13 mouse cellular contexts compared by ENCODE assay signal in the genomic region with DNA sequence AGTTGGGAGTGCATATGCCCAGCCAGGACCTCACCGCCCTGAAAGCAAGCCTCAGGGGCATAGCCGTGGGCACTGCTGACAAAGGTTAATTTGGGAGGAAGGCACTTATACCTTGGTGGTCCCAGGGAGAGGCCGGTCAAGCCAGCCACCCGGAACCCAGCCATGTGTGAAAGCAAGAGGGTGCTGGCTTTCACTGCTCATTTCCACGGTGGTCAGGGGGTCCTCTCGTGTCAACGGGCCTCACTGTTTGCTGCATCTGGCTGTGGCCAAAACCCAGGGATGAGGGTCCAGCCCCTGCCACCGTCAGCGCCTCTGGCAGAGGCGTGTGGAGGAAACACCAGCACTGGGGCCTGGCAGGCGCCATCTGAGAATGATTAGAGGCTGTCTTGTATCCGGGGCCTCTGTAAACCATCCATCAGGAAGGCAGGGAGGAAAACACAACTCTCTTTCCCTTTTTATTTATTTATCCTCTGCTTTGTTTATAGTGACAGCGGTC.
A peak's percentile ranks its signal among the peaks of the same experiment; 100 is the strongest.
DNase-seq lines count a peak whose midpoint lies in the region; ATAC-seq lines count a peak whose summit lies in the region.
"Had no signal": no experiment of that assay in that cellular context is flagged by ENCODE, and none has a peak within 500 bp of the region (broad histone marks: within the 10 kb centered on the region; RNA-seq: fewer than 3 reads in every experiment).

No protein-coding gene starts in this region.

- H3K4me2 ChIP-seq in kidney, embryonic 15.5 days = peak overlapping the region; percentile 36
- H3K4me2 ChIP-seq in embryonic facial prominence, embryonic 12.5 days (replicated peaks) = no peak overlapping the region
- peak overlapping the region; percentile 25 for H3K4me2 ChIP-seq in limb, embryonic 11.5 days (ENCODE audit: low read depth, severe bottlenecking)
- H3K4me2 ChIP-seq: hindbrain, embryonic 14.5 days; midbrain, embryonic 11.5 days had no signal

- H3K36me3 ChIP-seq in kidney, embryonic 15.5 days = no peaks in the 10 kb centered on the region
- H3K36me3 ChIP-seq in embryonic facial prominence, embryonic 12.5 days = no peaks in the 10 kb centered on the region
- H3K36me3 ChIP-seq in limb, embryonic 11.5 days (ENCODE audit: control insufficient read depth, insufficient read depth, low read length) = no peaks in the 10 kb centered on the region

- H3K27me3 ChIP-seq in kidney, embryonic 15.5 days = peaks cover 15% of the 10 kb centered on the region
- H3K27me3 ChIP-seq in embryonic facial prominence, embryonic 12.5 days = no peaks in the 10 kb centered on the region
- 0 out of 2 replicates have a peak, but pooled peaks cover 2% of the 10 kb centered on the region for H3K27me3 ChIP-seq in limb, embryonic 11.5 days (ENCODE audit: control insufficient read depth, insufficient read depth, low read length)

- no peak overlapping the region for H3K27ac ChIP-seq in kidney, embryonic 15.5 days
- H3K27ac ChIP-seq in embryonic facial prominence, embryonic 12.5 days = peak overlapping the region; percentile 73
- H3K27ac ChIP-seq in limb, embryonic 11.5 days (replicated peaks; ENCODE audit: low read depth, low read length) = peak overlapping the region; percentile 30; the same call in 1 of the 2 replicates
- H3K27ac ChIP-seq: hindbrain, embryonic 14.5 days; liver, embryonic 14.5 days had no signal

- peak; percentile 67 for ATAC-seq in kidney, embryonic 15.5 days (replicated peaks; ENCODE audit: low FRiP score)
- 0 out of 2 replicates have a peak, but pooled peaks have one; percentile 56 for ATAC-seq in embryonic facial prominence, embryonic 12.5 days (ENCODE audit: insufficient number of reproducible peaks, insufficient read depth, low FRiP score, low TSS enrichment)
- ATAC-seq in limb, embryonic 11.5 days (ENCODE audit: insufficient number of reproducible peaks, low FRiP score, low TSS enrichment, low read depth) = 0 out of 2 replicates have a peak, but pooled peaks have one; percentile 31
- ATAC-seq: intestine, embryonic 16.5 days had no signal

- H3K9me3 ChIP-seq in kidney, embryonic 15.5 days (replicated peaks) = no peaks in the 10 kb centered on the region
- H3K9me3 ChIP-seq in embryonic facial prominence, embryonic 12.5 days = no peaks in the 10 kb centered on the region
- H3K9me3 ChIP-seq in limb, embryonic 11.5 days (ENCODE audit: control insufficient read depth, low read length) = no peaks in the 10 kb centered on the region

- no peak for DNase-seq in kidney, adult 18-20 months
- peak; percentile 68 for DNase-seq in embryo, embryonic 10.5 days (ENCODE audit: low spot score)
- DNase-seq in limb, embryonic 11.5 days (ENCODE audit: low spot score) = peak; percentile 64
- DNase-seq in right cerebral cortex, adult 18-20 months = no peak
- DNase-seq in ovary, postnatal 14 days (ENCODE audit: low spot score) = no peak
- DNase-seq: cerebellum, adult 18-20 months; lung, postnatal 36 days had no signal

- H3K9ac ChIP-seq in kidney, embryonic 15.5 days = no peak overlapping the region
- H3K9ac ChIP-seq in embryonic facial prominence, embryonic 12.5 days = no peak overlapping the region
- H3K9ac ChIP-seq in limb, embryonic 11.5 days (ENCODE audit: low read length) = no peak overlapping the region
- H3K9ac ChIP-seq: hindbrain, embryonic 14.5 days; liver, embryonic 14.5 days had no signal

- 9% methylated on average over 13 of the region's 13 CpGs for WGBS in kidney, embryonic 15.5 days
- WGBS in embryonic facial prominence, embryonic 12.5 days = 19% methylated on average over 13 of the region's 13 CpGs
- 9% methylated on average over 13 of the region's 13 CpGs for WGBS in limb, embryonic 11.5 days

- H3K4me3 ChIP-seq in kidney, embryonic 15.5 days (replicated peaks) = no peak overlapping the region
- no peak overlapping the region for H3K4me3 ChIP-seq in embryonic facial prominence, embryonic 12.5 days
- no peak overlapping the region for H3K4me3 ChIP-seq in limb, embryonic 11.5 days (ENCODE audit: low read depth, low read length)

- H3K4me1 ChIP-seq in kidney, embryonic 15.5 days = peaks cover 12% of the 10 kb centered on the region
- peaks cover 27% of the 10 kb centered on the region for H3K4me1 ChIP-seq in embryonic facial prominence, embryonic 12.5 days
- H3K4me1 ChIP-seq in limb, embryonic 11.5 days (ENCODE audit: control insufficient read depth, insufficient read depth, low read length) = peaks cover 16% of the 10 kb centered on the region; the same call in 1 of the 2 replicates

Comparison
In these comparisons a context has a peak if more than half of its experiments do, and no peak if none do; other contexts are left out.
1. DNase-seq: peak in embryo, embryonic 10.5 days (single experiment) and limb, embryonic 11.5 days (single experiment); none in kidney, adult 18-20 months (single experiment), right cerebral cortex, adult 18-20 months (single experiment) and ovary, postnatal 14 days (single experiment).
2. Peak in every context shown above with its lines, with median percentiles within 50 percentile points of each other: ATAC-seq.